Mouse (Mus musculus) heart, postnatal 0 days (tissue): ENCODE data around the gene Ano10. TPM values are rescaled to one million over a fixed set of nuclear protein-coding genes. Genes with fewer than 3 reads are reported as not detected.

ENCODE experiments used
- ATAC-seq: fragments of 200-750 bp; cut with Nextera tagmentation; 2 replicates; pipeline ENCODE4 v1.8.0; 2017; ENCODE audit warnings: low read depth, moderate number of reproducible peaks, moderate library complexity; ENCODE audit not compliant: insufficient read depth
- DNase-seq: peaks from one replicate; pipeline ENCODE4 v3.0.0-alpha.2; 2016; ENCODE audit warnings: low spot score
- H3K27ac ChIP-seq: fragments of 300-500 bp; sonication (generic); 2 replicates; pipeline ENCODE4 v1.5.1; 2014; ENCODE audit warnings: low read depth, mild to moderate bottlenecking
- H3K27me3 ChIP-seq: fragments of 300-500 bp; sonication (generic); 2 replicates; pipeline ENCODE4 v1.6.1; 2014; ENCODE audit warnings: low read length, mixed read lengths; ENCODE audit not compliant: control insufficient read depth, insufficient read depth
- H3K36me3 ChIP-seq: fragments of 300-500 bp; sonication (generic); replicated peaks from 2 replicates; pipeline ENCODE4 v1.6.1; 2014; ENCODE audit warnings: low read length, mixed read lengths; ENCODE audit not compliant: control insufficient read depth, insufficient read depth
- H3K4me1 ChIP-seq: fragments of 300-500 bp; sonication (generic); 2 replicates; pipeline ENCODE4 v1.6.1; 2014; ENCODE audit warnings: antibody characterized with exemption; ENCODE audit not compliant: control insufficient read depth, insufficient read depth
- H3K4me2 ChIP-seq: fragments of 300-500 bp; sonication (generic); 2 replicates; pipeline ENCODE4 v1.6.1; 2014; ENCODE audit warnings: low read depth, mild to moderate bottlenecking, low read length, moderate library complexity
- H3K4me3 ChIP-seq: fragments of 300-500 bp; sonication (generic); 2 replicates; pipeline ENCODE4 v1.5.1; 2014; ENCODE audit warnings: low read depth, low read length
- H3K9ac ChIP-seq: fragments of 300-500 bp; sonication (generic); replicated peaks from 2 replicates; pipeline ENCODE4 v1.6.1; 2014; ENCODE audit warnings: low read depth, low read length, mixed read lengths
- H3K9me3 ChIP-seq: fragments of 300-500 bp; sonication (generic); replicated peaks from 2 replicates; pipeline ENCODE4 v1.6.1; 2016; ENCODE audit warnings: low read length; ENCODE audit not compliant: control insufficient read depth
- CTCF ChIP-seq: IDR thresholded peaks from 2 replicates; pipeline ENCODE4 v1.5.1; 2016; ENCODE audit warnings: antibody characterized with exemption, control low read depth, low read depth
- EP300 ChIP-seq: IDR thresholded peaks from 2 replicates; pipeline ENCODE4 v1.6.1; 2016; ENCODE audit warnings: antibody characterized with exemption, low read depth
- WGBS: fragments of 180-500 bp; shearing (Covaris S2); extraction: QIAGEN DNeasy Blood & Tissue Kit; methylation state at CpG from one replicate; pipeline ENCODE4 v1.1.7; 2014; 5-methylcytosine and 5-hydroxymethylcytosine counted together
- polyA plus RNA-seq: library from polyadenylated mRNA; unstranded; fragments of >200 nt; fragmentation: Nextera tagmentation; extraction: Ambion mirVana; gene quantifications from 2 replicates; pipeline ENCODE4 v1.2.1, GENCODE M21; 2015
- total RNA-seq: library from RNA; depleted of rRNA; stranded (reverse); fragments of >200 nt; gene quantifications from 2 replicates; pipeline ENCODE4 v1.2.3, GENCODE M21; 2014; ENCODE audit warnings: low replicate concordance

Ano10 gene
- total and polyA plus RNA-seq, 2 experiments from 2014 or later: 21.3 to 24.1 TPM

DNA sequence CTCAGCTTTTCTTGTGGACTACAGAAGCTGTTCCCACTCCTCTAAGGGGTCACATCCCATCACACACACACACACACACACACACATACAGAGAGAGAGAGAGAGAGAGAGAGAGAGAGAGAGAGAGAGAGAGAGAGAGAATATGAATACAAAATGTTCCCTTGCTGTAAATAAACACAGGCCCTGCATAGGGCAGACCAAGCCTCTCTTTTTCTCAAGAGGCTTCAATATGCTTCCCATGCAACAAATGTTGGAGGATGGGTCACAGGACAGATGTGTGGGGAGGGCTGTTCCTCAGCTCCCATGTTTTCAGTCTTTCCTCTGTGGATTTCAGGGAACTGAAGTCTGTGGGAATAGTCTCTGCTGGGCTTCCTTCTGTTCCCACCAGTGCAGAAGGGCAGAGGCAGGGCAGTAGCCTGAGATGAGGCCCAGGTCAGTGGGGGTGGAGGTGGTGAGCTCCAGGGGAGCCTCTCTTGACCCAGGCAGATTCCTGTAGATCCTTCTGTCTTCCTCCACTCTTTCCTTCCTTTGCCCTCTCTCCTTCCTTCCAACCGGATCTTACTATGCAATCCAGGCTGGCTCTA, 107.5 kb downstream of the Ano10 start:
- no peak overlapping the region for H3K4me3 ChIP-seq
- ATAC-seq: peak; percentile 40; the same call in 1 of the 2 replicates
- no peaks in the 10 kb centered on the region for H3K27me3 ChIP-seq
- no peaks in the 10 kb centered on the region for H3K36me3 ChIP-seq
- H3K9me3 ChIP-seq: no peaks in the 10 kb centered on the region
- 55% methylated on average over 1 of the region's 1 CpGs for WGBS
- H3K9ac ChIP-seq: no peak overlapping the region
- no peak for DNase-seq
- peak overlapping the region; percentile 82 for H3K27ac ChIP-seq
- H3K4me2 ChIP-seq: no peak overlapping the region
- TF ChIP-seq CTCF (no peak), EP300 (no peak; the same call in 1 of the 2 replicates)
- peaks cover 30% of the 10 kb centered on the region for H3K4me1 ChIP-seq

DNA sequence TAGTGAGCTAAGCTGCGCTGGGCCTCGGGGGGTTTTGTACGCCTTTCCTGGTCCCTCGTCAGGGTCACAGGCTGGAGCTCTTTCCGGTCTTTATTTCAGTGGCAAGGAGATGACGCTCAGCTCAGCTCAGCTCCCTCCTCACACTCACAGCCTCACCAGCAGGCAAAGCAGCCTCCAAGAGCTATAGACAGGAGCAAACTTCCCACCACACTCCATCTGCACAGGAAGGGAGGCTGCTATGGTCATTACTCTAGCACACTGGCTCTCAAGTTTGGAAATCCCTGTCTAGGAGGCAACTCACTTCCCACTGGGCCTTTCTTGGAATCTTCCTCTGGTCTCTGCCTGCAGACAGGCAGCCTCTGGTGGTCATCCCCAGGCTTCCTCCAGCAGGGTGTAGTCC, 108.3 kb downstream of the Ano10 start:
- Histone ChIP-seq H3K4me1 (peaks cover 30% of the 10 kb centered on the region), H3K9ac (no peak overlapping the region), H3K9me3 (no peaks in the 10 kb centered on the region), H3K27me3 (no peaks in the 10 kb centered on the region), H3K4me2 (no peak overlapping the region), H3K36me3 (no peaks in the 10 kb centered on the region), H3K4me3 (no peak overlapping the region), H3K27ac (peak overlapping the region; percentile 82)
- ATAC-seq: peak; percentile 57
- WGBS: 68% methylated on average over 6 of the region's 6 CpGs
- no peak for DNase-seq
- TF ChIP-seq EP300 (no peak), CTCF (no peak)

DNA sequence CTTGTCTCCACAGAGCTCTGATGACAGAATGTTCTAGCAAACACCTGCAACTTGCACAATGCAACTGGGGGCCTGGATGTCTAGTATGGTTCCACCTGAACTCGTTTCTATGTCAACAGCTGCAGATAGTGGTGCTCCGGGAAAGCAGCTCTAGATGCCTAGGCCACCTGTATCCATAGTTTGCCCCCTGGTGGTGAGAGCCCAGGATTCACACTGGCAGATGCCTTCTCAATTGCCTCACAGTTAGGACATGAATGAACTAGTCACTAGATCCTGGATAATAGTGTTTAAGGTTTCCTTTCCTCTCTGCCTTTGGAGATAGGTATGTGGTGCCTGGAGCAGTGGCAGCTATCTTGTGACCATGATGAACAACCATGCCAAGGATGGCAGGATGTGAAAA, 109.2 kb downstream of the Ano10 start:
- Histone ChIP-seq H3K4me3 (no peak overlapping the region), H3K27ac (peak overlapping the region; percentile 82), H3K4me2 (no peak overlapping the region), H3K4me1 (peaks cover 30% of the 10 kb centered on the region), H3K9me3 (no peaks in the 10 kb centered on the region), H3K9ac (no peak overlapping the region), H3K36me3 (no peaks in the 10 kb centered on the region), H3K27me3 (no peaks in the 10 kb centered on the region)
- 3% methylated on average over 2 of the region's 2 CpGs for WGBS
- DNase-seq: peak; percentile 56
- peak; percentile 28; the same call in 1 of the 2 replicates for ATAC-seq
- no peak for TF ChIP-seq EP300
- peak; percentile 90 for TF ChIP-seq CTCF

- Histone ChIP-seq H3K36me3 (no peaks in the 10 kb centered on the region), H3K27ac (no peak overlapping the region), H3K4me3 (no peak overlapping the region), H3K9ac (no peak overlapping the region), H3K4me2 (no peak overlapping the region), H3K4me1 (peaks cover 30% of the 10 kb centered on the region), H3K27me3 (no peaks in the 10 kb centered on the region), H3K9me3 (no peaks in the 10 kb centered on the region)
- DNase-seq: no peak
- ATAC-seq: no peak
- TF ChIP-seq EP300: no peak
- TF ChIP-seq CTCF: no peak
- WGBS: 83% methylated on average over 3 of the region's 3 CpGs
These were observed 109.9 kb downstream of the Ano10 start for GRCm38 (mm10) chr9:122184329-122184728.

- H3K9ac ChIP-seq: no peak overlapping the region
- no peak overlapping the region for H3K4me3 ChIP-seq
- no peak for DNase-seq
- no peak overlapping the region for H3K27ac ChIP-seq
- 82% methylated on average over 4 of the region's 4 CpGs for WGBS
- peaks cover 30% of the 10 kb centered on the region for H3K4me1 ChIP-seq
- H3K36me3 ChIP-seq: no peaks in the 10 kb centered on the region
- TF ChIP-seq EP300 (no peak), CTCF (no peak)
- no peak for ATAC-seq
- H3K9me3 ChIP-seq: no peaks in the 10 kb centered on the region
- no peaks in the 10 kb centered on the region for H3K27me3 ChIP-seq
- no peak overlapping the region for H3K4me2 ChIP-seq
These were observed 111.1 kb downstream of the Ano10 start for GRCm38 (mm10) chr9:122183074-122183473.

GRCm38 (mm10) chr9:122180105-122180504, 114.1 kb downstream of the Ano10 start:
- H3K36me3 ChIP-seq: no peaks in the 10 kb centered on the region
- no peak overlapping the region for H3K4me3 ChIP-seq
- no peak overlapping the region for H3K27ac ChIP-seq
- TF ChIP-seq CTCF (no peak), EP300 (no peak)
- DNase-seq: no peak
- H3K27me3 ChIP-seq: no peaks in the 10 kb centered on the region
- no peaks in the 10 kb centered on the region for H3K9me3 ChIP-seq
- no peak for ATAC-seq
- WGBS: 71% methylated on average over 3 of the region's 3 CpGs
- no peak overlapping the region for H3K9ac ChIP-seq
- no peak overlapping the region for H3K4me2 ChIP-seq
- peaks cover 26% of the 10 kb centered on the region for H3K4me1 ChIP-seq
